Mouse (Mus musculus) left cerebral cortex, postnatal 14 days (tissue): ENCODE measurements around the gene Bean1. TPM values are rescaled to one million over a fixed set of nuclear protein-coding genes. Genes with fewer than 3 reads are reported as not detected.
"Not testable (repeated sequence)": the region's sequence is repeated elsewhere in the genome, so short reads cannot be mapped to it uniquely, and the experiment has no call there.

ENCODE experiments used
- DNase-seq, 2 experiments: peaks; one replicate each; pipeline ENCODE4 v3.0.0; 2021 to 2022; ENCODE audit warnings: low spot score in 2 of 2, mixed read lengths in 1 of 2
- intact Hi-C: fragments of 180-260 bp; cut with DNase I; formaldehyde crosslinking; loops from one replicate; pipeline ENCODE4 v1.15.1; 2025
- total RNA-seq, 2 experiments: library from RNA; stranded (reverse); gene quantifications; 2 replicates each; pipeline ENCODE4 v1.2.3; 2021

Bean1 gene
- total RNA-seq, 2 experiments from 2014 or later: 13.8 to 15.4 TPM

DNA sequence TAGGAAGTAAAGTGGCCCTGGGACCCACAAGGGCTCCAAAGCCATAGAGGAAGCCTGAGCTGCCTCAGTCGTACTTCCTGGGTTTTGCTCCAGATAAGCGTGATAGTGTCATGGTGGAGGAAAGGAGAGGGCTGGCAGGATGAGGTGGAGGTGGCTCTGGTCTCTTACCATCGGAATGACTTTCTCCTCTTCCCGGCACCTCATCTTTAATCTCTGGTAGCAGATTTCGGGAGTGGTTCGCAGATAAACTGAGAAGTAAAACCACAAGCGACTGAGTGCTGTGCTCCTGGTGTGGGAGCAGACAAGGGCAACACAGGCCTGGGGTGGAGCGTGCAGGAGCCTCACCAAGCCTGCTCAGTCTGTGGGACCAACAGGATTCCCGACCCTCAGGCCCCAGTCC is 60.1 kb downstream of the Bean1 start:
- intact Hi-C loops: no loop called here
- DNase-seq: no peak

DNA sequence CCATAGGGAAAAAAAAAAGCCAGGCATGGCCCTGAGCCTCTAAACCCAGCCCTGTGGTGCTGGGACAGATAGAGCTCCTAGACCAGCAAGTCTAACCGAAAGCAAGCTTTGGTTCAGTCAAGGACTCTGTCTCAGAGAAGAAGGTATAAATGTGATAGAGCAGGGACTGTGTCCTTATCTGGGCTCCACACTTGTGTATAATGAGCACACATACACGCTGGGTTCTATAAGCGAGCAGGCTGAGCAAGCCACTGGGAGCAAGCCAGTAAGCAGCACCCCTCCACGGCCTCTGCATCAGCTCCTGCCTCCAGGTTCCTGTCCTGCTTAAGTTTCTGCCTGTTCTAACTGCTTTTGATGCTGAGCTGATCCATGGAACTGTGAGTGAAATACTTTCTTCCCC is 61.8 kb downstream of the Bean1 start:
- intact Hi-C loops: no loop called here

DNA sequence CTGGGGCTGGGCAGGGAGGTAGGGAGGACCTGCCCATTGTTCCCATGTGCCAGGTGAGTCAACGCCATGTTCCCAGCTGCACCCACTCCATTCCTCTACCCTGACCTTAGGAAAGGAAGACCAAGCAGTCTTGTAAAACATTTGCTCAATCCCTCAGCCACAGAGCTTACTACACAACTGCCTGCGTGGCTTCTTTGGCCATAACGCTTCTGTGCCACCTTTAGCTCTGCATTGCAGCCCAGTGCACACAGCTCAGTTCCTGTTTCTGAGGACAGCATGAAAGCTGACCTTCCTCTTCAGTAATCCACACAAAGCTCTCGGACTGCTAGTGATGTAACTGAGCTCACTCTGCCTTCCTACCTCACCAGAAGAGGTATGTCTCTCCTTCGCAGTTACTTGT is 62.7 kb downstream of the Bean1 start:
- intact Hi-C loops: no loop called here
- no peak for DNase-seq

More for the DNA sequence above, 61.8 kb downstream of the Bean1 start:
- DNase-seq: no peak

DNA sequence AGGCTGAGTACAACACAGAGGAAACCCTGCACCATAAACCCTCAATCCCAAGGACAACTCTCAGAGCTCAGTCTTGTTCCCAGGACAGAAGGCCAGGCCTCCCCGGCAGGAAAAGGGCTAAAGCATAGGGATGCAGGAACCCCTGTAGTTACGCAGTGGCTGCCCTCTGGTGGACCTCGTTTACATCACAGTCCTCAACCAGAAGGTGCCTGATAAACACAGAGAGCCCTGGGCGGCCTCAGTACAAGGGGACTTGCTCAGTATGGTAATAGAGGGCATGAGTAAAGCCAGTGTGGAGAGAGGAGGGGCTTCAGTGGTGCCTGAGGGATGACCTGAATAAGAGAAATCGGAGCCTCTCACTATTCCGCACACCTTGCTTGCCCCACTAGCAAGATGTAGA is 64.3 kb downstream of the Bean1 start:
- peak in 1 of 2 experiments; percentile 29 for DNase-seq
- intact Hi-C loops: no loop called here

DNA sequence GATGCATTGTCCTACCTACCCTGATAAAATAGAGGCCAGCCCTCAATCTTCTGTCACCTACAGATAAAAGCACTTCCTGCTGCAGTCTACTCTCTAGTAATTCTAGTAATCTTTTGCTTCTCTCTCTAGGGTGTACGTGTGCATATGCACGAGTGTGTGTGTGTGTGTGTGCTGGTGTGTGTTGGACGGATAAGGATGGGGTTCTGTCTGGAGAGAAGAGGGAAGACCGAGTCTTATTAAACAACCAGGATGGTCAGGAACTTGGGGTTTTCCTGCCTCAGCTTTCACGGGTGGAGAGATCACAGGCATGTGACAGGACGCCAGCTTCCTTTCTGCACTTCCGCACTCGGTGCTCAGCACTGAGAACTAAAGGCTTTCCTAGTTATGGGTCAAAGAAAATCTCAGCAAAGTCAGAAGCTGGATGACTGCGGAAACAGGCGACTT is 69.2 kb downstream of the Bean1 start:
- DNase-seq: no peak
- intact Hi-C loops: no loop called here

GRCm38 (mm10) chr8:104242038-104242644 is 71.9 kb downstream of the Bean1 start:
- intact Hi-C loops: no loop called here
- DNase-seq: no peak

GRCm38 (mm10) chr8:104246621-104247020 is 76.4 kb downstream of the Bean1 start:
- no peak for DNase-seq
- intact Hi-C loops: loop anchor here (5.0 kb wide), 1 partner anchor 96 kb away; no protein-coding TSS in a partner anchor

- DNase-seq: no peak
- intact Hi-C loops: loop anchor here (5.0 kb wide), 1 partner anchor 95 kb away; no protein-coding TSS in a partner anchor
Measured at GRCm38 (mm10) chr8:104247054-104247907, 77.0 kb downstream of the Bean1 start.

- peak in 1 of 2 experiments; percentile 26 for DNase-seq
- intact Hi-C loops: loop anchor here (5.0 kb wide), 1 partner anchor 94 kb away; no protein-coding TSS in a partner anchor
Measured at GRCm38 (mm10) chr8:104247908-104248275, 77.7 kb downstream of the Bean1 start.

DNA sequence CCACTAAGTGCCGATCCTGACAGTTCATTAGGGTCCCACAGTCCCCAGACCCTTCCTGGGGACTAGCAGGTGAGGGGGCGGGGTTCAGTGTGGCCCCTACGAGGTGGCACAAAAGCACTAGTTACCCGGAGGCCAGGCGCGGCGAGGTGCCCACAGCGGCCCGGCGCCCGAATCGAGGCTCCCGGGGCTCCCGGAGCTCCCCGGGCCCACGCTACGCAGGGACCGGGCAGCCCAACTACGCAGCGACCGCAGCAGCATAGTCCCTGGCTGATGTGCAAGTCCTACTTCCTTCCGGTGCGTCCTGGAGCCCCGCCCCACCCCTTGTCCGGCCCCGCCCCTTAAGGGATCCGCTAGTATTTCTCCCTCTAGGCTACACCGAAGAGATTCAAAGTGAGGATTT is 78.0 kb downstream of the Bean1 start, which contains the start of gene Tk2:
TSS of gene Tk2 (minus strand) at position 283 of the 400 bp plus-strand sequence.
- intact Hi-C loops: loop anchor here (5.0 kb wide), 1 partner anchor 94 kb away; no protein-coding TSS in a partner anchor
- peak; percentile 78 to 79 for DNase-seq

DNA sequence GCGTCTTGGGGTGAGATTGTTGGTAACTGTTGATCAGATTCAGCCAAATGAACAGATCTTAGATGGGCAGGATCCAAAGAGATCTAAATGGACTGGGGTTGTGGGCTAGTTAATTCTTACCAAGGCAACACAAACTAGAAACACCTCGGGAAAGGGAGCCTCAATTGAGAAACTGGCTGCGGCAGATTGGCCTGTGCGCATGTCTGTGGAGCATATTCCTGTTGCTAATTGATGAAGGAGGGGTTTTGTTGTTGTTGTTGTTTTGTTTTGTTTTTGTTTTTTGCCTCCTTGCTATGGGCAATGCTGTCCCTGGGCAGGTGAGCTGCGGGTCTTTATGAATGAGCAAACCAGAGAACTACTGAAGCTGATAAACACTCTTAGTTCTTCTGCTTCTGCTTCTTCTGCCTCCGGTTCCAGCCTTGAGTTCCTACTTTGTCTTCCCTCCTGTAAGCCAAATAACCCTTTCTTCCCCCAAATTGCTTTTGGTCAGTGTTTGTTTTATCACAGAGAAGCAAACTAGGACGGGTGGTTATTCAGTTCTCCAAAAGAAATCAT is 79.3 kb downstream of the Bean1 start:
- DNase-seq: no peak
- intact Hi-C loops: loop anchor here (5.0 kb wide), 1 partner anchor 93 kb away; no protein-coding TSS in a partner anchor

DNA sequence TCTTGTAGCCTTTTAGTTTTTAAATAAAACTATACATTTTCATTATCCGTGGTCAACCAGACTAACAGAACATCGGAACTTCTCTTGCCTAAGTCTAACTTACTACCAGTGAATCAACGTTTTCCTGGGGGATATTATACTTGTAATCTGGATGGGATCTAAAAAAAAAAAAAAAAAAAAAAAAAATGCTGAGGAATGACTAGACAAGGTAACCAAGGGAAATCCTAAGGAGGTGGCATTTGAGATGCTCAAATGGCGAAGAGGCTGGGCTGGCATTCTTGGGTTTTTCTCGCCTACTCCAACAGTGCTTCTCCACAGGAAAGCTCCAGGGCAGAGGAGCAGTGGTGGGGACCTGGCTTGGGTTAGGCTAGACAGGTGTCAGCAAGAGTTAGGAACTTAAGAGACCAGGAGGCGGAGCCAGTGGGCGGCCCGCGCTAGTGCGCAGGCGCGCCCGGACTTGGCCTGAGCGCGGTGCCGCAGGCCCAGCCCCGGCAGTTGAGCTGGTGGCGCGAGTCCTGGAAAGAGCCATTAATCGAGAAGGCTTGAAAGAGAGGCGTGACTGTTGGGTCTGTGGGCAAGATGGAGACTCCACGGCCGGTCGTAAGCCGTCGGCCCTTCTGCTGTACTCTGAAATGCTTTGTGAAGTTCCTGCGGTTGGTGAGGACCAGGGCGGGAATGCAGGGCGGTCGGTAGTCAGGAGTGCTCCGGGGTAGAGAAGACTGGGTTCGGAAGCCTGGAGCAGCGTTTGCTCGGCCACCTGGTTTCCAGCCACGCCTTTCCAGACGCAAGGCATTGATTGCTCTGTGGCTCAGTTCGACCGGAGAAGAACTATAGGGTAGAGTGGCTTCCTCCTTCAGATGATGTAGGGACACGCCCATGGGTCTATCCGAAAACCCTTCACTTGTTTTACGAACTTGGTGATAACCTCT is 80.5 kb downstream of the Bean1 start, which contains the start of gene Cklf:
TSS of gene Cklf (plus strand) at position 423 of the 929 bp plus-strand sequence.
- DNase-seq: peak; percentile 47 to 80
- intact Hi-C loops: loop anchor here (5.0 to 10.0 kb wide), 2 partner anchors 192 to 324 kb away; partner anchors contain the start of gene Dync1li2

DNA sequence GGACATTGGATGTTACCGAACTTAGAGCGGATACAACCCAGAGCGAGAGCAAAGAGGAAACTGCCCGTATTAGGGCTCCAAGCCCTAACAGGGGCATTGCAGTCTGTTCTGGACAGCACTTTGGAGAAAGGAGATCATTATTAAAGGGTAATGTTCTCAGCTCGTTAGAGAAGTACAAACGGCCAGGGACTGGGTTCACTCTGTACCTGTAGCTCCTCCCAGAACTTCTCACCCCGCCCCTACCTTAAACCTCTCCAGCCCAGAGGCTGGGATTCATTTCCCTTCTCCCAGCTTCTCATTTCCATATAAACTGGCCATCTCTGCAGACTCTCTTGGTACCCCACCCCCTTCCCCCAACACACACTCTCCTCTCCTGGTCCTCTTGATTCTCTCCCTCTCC is 81.2 kb downstream of the Bean1 start:
- intact Hi-C loops: loop anchor here (5.0 to 10.0 kb wide), 2 partner anchors 191 to 323 kb away; partner anchors contain the start of gene Dync1li2
- no peak for DNase-seq

GRCm38 (mm10) chr8:104253016-104253415 is 82.8 kb downstream of the Bean1 start:
- DNase-seq: no peak

DNA sequence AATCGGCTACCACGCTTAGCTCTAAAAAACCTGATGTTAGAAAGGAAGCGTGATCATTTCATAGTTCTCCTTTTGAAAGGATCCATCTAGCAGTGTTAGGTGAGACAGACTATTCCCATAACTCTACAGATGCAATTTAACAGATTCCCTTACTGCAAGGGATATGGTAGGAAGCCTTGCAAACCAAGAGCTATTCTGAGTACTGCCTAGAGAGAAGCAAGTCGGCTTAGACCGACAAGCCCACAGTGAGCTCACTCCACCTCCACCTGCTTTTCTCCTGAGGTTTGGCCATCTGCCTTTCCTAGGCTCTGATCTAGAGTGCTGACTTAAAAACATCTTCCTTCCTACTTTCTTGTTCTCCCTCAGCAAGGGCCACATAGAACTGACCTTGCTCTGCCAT is 91.6 kb downstream of the Bean1 start:
- intact Hi-C loops, DNase-seq: not testable (repeated sequence)

More at GRCm38 (mm10) chr8:104253016-104253415, 82.8 kb downstream of the Bean1 start:
- intact Hi-C loops: loop anchor here (5.0 to 10.0 kb wide), 2 partner anchors 189 to 322 kb away; partner anchors contain the start of gene Dync1li2

DNA sequence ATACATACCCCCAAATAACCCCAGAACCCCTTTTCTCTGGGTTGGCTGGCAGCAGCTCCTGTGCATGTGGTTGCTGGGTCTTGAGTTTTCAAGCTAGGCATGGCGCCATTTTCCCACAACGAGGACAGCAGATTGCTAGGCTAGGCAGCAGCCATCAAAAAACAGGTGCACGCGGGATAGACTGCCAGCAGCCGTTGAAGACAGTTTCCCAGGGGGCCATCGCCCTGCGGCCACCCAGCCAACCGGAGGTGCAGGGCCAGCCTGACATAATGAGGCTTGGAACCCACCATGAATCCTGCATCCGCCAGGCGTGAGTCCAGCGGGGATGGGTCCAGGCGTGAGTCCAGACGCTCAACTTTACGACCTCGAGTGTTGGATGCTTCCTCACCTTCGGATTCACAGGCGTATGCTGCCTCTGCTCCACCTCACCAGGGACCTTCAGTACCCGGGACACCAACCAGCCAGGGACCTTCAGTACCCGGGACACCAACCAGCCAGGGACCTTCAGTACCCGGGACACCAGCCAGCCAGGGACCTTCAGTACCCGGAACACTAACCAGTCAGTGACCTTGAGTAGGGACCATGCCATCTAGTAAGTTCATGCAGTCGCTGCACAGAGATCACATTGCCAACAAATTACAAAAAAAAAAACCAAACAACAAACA is 94.2 kb downstream of the Bean1 start:
- DNase-seq, intact Hi-C loops: not testable (repeated sequence)

DNA sequence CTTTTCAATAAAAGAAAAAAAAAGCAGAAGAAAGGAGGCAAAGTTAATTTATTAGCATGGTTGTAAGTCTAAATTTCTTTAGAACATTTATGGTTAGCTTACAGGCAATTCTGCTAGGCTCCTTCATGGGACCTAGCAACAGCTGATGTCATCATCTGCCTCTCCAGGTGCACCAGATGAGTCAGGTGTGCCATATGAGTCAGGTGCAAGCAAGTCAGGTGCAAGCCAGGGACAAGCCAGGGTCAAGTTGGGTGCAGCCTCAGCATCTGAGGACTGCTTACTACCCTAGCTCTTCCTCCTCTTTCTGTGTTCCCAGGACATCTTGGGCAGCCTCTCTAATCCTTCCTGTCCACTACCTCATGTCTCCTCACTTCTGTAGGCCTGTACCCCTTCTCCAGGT is 98.1 kb downstream of the Bean1 start:
- DNase-seq: no peak
- intact Hi-C loops: no loop called here
